Mouse (Mus musculus) inflammation-experienced regulatory T-cells, adult 6 months (primary cell): Measurements from ENCODE around the gene Kank2. TPM values are rescaled to one million over a fixed set of nuclear protein-coding genes. Genes with fewer than 3 reads are reported as not detected.
"Not testable (repeated sequence)": the region's sequence is repeated elsewhere in the genome, so short reads cannot be mapped to it uniquely, and the experiment has no call there.

ENCODE experiments used
- ATAC-seq: one replicate; pipeline ENCODE4 v1.8.0; 2017
- polyA plus RNA-seq, 3 experiments: library from polyadenylated mRNA; unstranded; fragments of 100-300 nt; shearing (Covaris generic); gene quantifications; one replicate each; pipeline ENCODE4 v1.2.1; 2017

The Kank2 gene
- polyA plus RNA-seq, 3 experiments from 2014 or later: not detected

- no peak for ATAC-seq
These were observed 19.6 kb upstream of the Kank2 start for GRCm38 (mm10) chr9:21818125-21818524.

DNA sequence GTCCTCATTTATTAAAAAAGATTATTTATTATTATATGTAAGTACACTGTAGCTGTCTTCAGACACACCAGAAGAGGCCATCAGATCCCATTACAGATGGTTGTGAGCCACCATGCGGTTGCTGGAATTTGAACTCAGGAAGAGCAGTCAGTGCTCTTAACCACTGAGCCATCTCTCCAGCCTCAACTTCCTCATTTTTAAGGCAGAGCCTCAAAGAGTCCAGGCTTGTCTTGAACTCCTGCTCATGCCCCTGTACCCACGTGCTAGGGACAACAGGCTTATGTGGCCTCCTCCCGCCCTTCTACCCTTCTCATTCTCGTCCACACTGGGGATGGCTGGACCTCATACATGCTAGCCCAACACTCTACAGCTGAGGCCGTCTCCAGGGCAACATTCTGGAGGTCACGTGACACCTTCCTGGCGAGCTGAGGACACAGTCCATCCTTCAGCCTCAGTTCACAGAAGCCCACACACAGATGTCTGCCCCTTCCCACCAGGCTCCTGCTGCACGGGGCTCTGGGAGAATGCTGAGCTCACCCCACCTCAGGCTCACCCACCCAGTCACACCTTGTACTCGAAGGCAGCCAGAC is 18.3 kb upstream of the Kank2 start:
- ATAC-seq: no peak

- ATAC-seq: no peak
These were observed 12.6 kb upstream of the Kank2 start for GRCm38 (mm10) chr9:21811170-21811569.

DNA sequence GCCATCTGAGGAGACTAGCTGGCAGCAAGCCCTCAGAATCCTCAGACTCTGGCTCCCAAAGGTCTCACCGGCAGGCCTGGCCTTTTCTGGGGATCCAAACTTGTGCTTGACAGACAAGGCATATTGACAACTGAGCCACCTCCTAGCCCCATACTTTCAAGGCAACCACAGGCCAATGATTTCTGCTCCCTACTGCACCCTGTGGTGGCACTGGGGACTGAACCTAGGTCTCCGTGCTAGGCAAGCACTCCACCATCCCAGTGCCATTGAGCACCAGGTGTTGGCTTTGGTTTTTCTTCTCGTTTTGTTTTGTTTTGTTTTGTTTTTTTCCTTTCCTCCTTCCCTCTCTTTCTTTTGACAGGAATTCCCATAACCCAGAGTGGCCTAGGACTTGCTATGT is 10.0 kb upstream of the Kank2 start:
- ATAC-seq: no peak

GRCm38 (mm10) chr9:21806976-21807375 is 8.4 kb upstream of the Kank2 start:
- no peak for ATAC-seq

DNA sequence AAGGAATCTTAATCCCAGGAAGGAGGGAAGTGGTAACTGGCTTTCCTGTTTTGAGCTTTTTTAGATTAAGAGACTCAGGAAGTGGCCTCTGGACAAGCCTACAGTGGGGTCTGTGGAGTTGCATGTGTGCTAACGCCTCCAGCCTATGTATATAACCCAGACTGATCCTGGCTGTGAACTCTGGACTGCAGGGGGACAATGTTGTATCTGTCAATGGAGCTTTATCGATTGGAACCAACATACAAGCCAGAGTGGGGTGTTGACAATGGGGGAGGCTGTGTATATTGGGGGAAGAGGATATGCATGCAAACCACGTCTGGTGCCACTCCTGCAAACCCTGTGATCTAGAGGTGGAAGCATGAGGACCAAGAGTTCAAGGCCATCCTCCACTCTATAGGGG is 7.8 kb upstream of the Kank2 start:
- no peak for ATAC-seq

DNA sequence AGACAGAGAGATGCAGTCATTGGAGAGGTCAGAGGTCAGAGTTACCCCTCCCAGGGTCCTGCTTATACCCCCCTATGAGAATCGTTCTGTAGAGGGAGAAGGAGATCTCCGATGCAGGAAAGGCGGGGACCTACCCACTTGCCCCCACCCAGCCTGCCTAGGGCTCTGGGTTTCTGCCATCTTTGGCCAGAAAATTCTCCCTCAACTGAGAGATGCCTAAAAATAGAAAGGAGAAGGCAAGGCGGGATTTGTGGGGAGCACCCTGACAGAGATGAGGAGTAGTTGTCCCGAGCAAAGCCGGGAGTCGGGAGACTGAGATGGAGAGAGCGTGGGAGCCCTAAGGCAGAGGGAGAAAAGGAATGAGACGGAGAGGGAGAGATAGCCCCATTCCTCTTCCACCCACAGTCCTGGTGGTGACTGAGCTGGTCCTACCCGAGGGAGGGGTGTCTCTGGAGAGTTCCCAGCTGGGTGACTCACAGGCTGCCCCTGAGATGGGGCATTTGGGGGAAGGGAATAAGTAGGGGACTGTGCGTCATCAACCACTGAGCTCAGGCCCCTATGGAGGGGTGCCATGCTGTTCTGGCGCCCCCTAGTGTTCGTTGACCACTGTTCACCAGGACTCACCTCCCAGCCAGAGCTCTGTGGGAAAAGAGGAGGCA is 5.6 kb upstream of the Kank2 start:
- peak; percentile 80 for ATAC-seq

DNA sequence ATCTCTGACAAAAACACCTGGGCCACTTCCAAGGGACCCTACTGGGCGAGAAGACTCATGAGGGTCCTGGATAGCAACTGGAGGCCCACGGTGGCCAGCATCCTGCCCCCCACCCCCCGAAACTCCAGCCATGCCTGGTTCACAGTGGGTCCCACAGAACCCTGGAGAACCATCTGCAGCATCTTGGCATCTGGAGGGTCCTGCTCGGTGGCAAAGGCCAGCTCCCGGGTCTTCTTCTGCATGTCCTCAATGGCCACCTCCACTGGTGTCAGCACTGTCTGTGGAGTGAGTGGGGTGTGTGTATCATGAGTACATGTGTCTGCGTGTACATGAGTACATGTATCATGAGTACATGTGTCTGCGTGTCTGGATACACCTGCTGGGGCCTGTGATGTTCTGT is 3.0 kb upstream of the Kank2 start:
- no peak for ATAC-seq

DNA sequence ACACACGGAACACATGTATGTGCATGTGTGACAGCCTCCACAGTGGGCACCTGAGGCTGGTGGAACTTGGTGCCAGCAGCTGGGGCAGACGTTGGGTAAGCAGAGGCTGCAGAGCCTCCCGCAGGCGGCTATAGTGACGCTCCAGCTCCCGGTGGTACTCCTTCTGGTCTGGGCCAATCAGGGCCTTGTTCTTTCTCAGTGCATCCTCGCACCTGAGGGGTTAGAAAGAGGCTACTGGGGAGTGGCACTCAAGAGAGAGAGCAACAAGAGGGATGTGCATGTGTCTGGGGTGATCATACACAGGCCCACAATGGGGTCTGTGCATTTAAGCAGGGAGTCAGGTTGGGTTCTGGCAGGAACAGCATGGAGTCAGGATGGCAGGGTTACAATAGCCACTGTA is 2.6 kb upstream of the Kank2 start:
- no peak for ATAC-seq

GRCm38 (mm10) chr9:21799010-21799350 is 436 bp upstream of the Kank2 start:
- ATAC-seq: no peak

GRCm38 (mm10) chr9:21797921-21798344 is 611 bp downstream of the Kank2 start:
- ATAC-seq: no peak

GRCm38 (mm10) chr9:21796919-21797318 is 1.6 kb downstream of the Kank2 start:
- ATAC-seq: no peak

GRCm38 (mm10) chr9:21796259-21796658 is 2.3 kb downstream of the Kank2 start:
- ATAC-seq: no peak

DNA sequence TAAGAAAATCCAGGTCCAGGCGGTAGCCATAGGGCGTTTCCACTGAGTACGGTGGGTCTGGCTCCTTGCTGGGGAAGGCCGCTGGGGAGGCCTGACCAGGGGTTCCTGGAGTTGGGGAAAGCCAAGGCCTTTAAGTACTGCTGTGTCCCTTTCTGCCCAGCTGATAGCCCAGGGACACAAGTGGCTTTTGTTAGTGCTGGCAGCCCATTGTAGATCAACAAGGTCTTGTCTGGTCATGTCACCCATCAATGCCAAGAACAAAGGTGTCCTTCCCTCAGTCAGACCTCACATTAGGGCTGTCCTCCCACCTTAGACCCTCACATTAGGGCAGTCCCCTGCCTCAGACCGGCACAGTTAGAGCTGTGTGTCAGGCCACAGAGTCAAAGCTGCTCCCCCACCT is 3.0 kb downstream of the Kank2 start:
- no peak for ATAC-seq

DNA sequence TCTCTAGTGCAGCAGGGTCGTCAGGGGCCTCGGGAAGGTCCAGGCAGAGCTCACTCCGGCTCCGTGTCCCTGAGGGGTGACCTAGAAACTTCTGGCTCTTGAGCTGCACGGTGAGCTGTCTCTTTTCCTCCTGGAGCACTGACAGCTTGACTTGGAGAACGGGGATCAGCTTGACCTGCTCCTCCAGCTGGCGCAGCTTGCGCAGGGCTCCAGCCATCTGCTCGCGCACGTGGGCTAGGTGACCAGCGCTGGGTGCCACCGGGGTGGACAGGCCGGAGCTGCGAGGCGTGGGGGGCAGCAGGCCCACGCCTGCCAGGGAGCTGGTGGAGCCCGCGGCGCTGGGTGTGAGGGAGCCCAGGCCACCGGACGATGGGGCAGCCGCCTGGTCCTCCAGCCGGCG is 3.6 kb downstream of the Kank2 start:
- ATAC-seq: no peak

- ATAC-seq: no peak
These were observed 4.2 kb downstream of the Kank2 start for GRCm38 (mm10) chr9:21794344-21794834.

DNA sequence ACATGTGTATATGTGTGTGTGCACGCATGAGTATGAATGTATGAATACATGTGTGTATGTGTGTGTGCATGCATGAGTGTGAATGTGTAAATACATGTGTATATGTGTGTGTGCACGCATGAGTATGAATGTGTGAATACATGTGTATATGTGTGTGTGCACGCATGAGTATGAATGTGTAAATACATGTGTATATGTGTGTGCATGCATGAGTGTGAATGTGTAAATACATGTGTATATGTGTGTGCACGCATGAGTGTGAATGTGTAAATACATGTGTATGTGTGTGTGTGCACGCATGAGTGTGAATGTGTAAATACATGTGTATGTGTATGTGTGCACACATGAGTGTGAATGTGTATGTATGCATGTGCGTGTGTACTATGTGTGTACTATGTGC is 5.0 kb downstream of the Kank2 start:
- not testable (repeated sequence) for ATAC-seq

- ATAC-seq: no peak
These were observed 5.9 kb downstream of the Kank2 start for GRCm38 (mm10) chr9:21792644-21793043.

GRCm38 (mm10) chr9:21791861-21792260 is 6.7 kb downstream of the Kank2 start:
- ATAC-seq: no peak

DNA sequence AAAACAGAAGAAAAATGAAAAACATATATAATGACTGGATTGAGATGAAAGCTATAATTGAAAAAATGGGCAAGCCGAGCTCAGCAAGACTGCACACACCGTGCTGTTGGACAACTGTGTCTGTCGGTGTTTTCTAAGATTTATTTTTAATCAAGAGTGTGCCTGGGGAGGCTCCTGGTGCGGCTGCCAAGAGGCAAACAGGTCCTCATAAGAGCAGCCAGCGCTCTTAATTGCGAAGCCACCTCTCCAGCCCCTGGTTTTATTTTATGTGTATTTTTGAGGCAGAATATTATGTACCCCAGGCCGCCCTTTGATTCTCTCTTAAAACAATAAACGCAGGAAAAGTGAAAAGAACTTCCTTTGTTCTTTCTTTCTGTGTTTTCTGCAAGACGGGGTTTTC is 10.3 kb downstream of the Kank2 start:
- ATAC-seq: no peak

GRCm38 (mm10) chr9:21787654-21788053 is 10.9 kb downstream of the Kank2 start:
- no peak for ATAC-seq

- ATAC-seq: peak; percentile 48
These were observed 11.6 kb downstream of the Kank2 start for GRCm38 (mm10) chr9:21786906-21787305.

DNA sequence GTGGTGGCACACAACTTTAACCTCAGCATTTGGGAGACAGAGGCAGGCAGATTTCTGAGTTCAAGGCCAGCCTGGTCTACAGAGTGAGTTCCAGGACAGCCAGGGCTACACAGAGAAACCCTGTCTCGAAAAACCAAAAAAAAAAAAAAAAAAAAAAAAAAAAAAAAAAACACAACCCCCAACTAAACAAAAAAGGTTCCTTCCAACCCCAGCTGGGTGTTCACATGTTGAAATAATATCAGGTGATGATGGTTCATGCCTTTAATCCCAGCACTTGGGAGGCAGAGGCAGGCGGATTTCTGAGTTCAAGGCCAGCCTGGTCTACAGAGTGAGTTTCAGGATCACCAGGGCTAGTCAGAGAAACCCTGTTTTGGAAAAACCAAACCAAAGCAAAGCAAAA is 12.2 kb downstream of the Kank2 start:
- not testable (repeated sequence) for ATAC-seq

- ATAC-seq: no peak
These were observed 13.8 kb downstream of the Kank2 start for GRCm38 (mm10) chr9:21784517-21785307.
